Mouse (Mus musculus): ENCODE results near the gene Olfr1246. TPM values are rescaled to one million over a fixed set of nuclear protein-coding genes. Genes with fewer than 3 reads are reported as not detected.

Gene Olfr1246
- total RNA-seq (2023): not detected in 4 replicates

GRCm38 (mm10) chr2:89593057-89593456 is at the start of gene Olfr1246:
Gene Olfr1246 (minus strand): TSS chr2:89593157.

DNA sequence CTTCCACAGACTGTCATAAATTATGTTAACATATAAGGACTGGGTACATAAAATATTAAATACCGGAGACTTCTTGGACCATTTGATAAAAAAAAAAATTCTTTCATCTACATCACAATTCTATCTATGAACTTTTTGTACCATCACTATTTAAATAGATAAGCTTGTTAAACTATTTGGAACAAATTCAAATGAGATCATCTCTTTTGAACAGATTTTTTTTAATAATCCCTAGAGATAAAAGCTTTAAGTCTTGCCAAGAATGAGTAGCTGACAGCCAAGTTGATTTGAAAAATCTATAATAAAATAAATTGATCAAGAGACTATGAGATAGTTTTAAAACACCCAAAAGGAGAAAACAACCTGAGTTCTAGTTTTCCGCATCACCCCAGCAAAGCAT is 41.9 kb upstream of the Olfr1246 start, which contains the start of gene Olfr1249:
Gene Olfr1249 (minus strand): TSS at position 101 of the 400 bp plus-strand sequence.

DNA sequence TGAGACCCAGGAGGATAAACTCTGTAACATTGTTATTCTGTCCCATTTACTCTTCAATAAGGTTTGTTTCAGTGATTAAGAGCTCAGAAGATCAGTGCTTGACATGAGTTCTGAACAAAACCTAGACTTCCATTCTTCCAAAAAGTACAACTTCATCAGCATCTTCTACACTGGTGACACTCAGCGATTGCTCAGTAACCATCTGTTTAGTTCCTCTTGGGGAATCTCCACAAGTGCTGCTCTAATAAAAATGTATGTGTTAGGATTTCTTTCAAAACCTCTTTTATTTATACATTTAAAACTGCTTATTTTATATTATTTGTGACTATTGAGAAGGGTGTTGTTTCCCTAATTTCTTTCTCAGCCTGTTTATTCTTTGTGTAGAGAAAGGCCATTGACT is 25.2 kb upstream of the Olfr1246 start, which contains the start of gene Olfr1248:
Gene Olfr1248 (minus strand): TSS at position 101 of the 400 bp plus-strand sequence.

GRCm38 (mm10) chr2:89614030-89614429 is 21.1 kb upstream of the Olfr1246 start, which contains the start of gene Olfr1247:
Gene Olfr1247 (minus strand): TSS chr2:89614130.

GRCm38 (mm10) chr2:89578347-89578746 is 14.6 kb downstream of the Olfr1246 start, which contains the start of gene Olfr1245:
Gene Olfr1245 (minus strand): TSS chr2:89578447.

Other genes starting within 250 kb of the Olfr1246 start
- gene Olfr1234, start 228.3 kb downstream of the Olfr1246 start, total RNA-seq (2023): not detected in 4 replicates
- not detected in 4 replicates for gene Olfr1238, start 183.5 kb downstream of the Olfr1246 start, total RNA-seq (2023)
- not detected in 4 replicates for gene Olfr1239, start 172.8 kb downstream of the Olfr1246 start, total RNA-seq (2023)
- not detected in 4 replicates for gene Olfr1240, start 150.2 kb downstream of the Olfr1246 start, total RNA-seq (2023)
- gene Olfr1241, start 106.0 kb downstream of the Olfr1246 start, total RNA-seq (2023): not detected in 4 replicates
- not detected in 4 replicates for gene Olfr1242, start 94.8 kb downstream of the Olfr1246 start, total RNA-seq (2023)
- not detected in 4 replicates for gene Olfr1243, start 61.7 kb downstream of the Olfr1246 start, total RNA-seq (2023)
- gene Olfr1245, start 14.7 kb downstream of the Olfr1246 start, total RNA-seq (2023): not detected in 4 replicates
- gene Olfr1247, start 21.0 kb upstream of the Olfr1246 start, total RNA-seq (2023): 0.14 to 0.15 TPM (median 0.15 TPM) in 3 of 4 replicates, not detected in the other
- not detected in 4 replicates for gene Olfr1248, start 25.1 kb upstream of the Olfr1246 start, total RNA-seq (2023)
- gene Olfr1249, start 41.8 kb upstream of the Olfr1246 start, total RNA-seq (2023): not detected in 4 replicates
- gene Olfr1250, start 68.3 kb upstream of the Olfr1246 start, total RNA-seq (2023): not detected in 4 replicates
- not detected in 4 replicates for gene Olfr1251, start 78.8 kb upstream of the Olfr1246 start, total RNA-seq (2023)
- gene Olfr1252, start 131.9 kb upstream of the Olfr1246 start, total RNA-seq (2023): not detected in 4 replicates
- not detected in 4 replicates for gene Olfr1253, start 163.9 kb upstream of the Olfr1246 start, total RNA-seq (2023)
- gene Olfr1254, start 200.5 kb upstream of the Olfr1246 start, total RNA-seq (2023): not detected in 4 replicates
- gene Olfr1255, start 218.9 kb upstream of the Olfr1246 start, total RNA-seq (2023): not detected in 4 replicates
- gene Olfr1256, start 248.4 kb upstream of the Olfr1246 start, total RNA-seq (2023): not detected in 4 replicates

Data from B cell, adult 62 days (primary cell).